In genomic region chr5:35138183-35138611, GRCm38 (mm10) we compare ENCODE assay signal across 8 mouse cellular contexts. TPM values are rescaled to one million over a fixed set of nuclear protein-coding genes. Genes with fewer than 3 reads are reported as not detected.
DNase-seq lines count a peak whose midpoint lies in the region; ATAC-seq and TF ChIP-seq lines count a peak whose summit lies in the region.

No protein-coding gene starts in this region.

- no peaks in the 10 kb centered on the region for H3K27me3 ChIP-seq in heart, embryonic 15.5 days
- H3K27me3 ChIP-seq in heart, adult 2 months (ENCODE audit: control insufficient read depth, insufficient read depth, low read length), result no peaks in the 10 kb centered on the region

- DNase-seq in heart, adult 2 months, result no peak
- DNase-seq in cerebellum, adult 11-12 months, result peak; percentile 97
- peak; percentile 77 for DNase-seq in layer of hippocampus, adult 9-10 months (ENCODE audit: low spot score)
- peak; percentile 32 to 68 for DNase-seq in lung, postnatal 4 days
- DNase-seq in urinary bladder, postnatal 14 days (ENCODE audit: low spot score), result no peak
- no peak for DNase-seq in gastrocnemius, adult 18-20 months (ENCODE audit: low spot score)

- H3K4me2 ChIP-seq in heart, embryonic 15.5 days, result peak overlapping the region; percentile 10; the same call in 1 of the 2 replicates

- ATAC-seq in heart, embryonic 15.5 days (replicated peaks; ENCODE audit: insufficient number of reproducible peaks, insufficient read depth, low FRiP score, low read depth), result peak; percentile 73; the same call in 1 of the 2 replicates
- ATAC-seq in megakaryocyte progenitor cell, adult 5-6 weeks (replicated peaks; ENCODE audit: poor library complexity), result no peak

- intact Hi-C loops in heart, adult 2 months (cut with DNase I), result no loop called here

- TF ChIP-seq CTCF in heart, adult 2 months (IDR thresholded peaks at IDR 0.05), result no peak

- no peak overlapping the region for H3K9ac ChIP-seq in heart, embryonic 15.5 days
- H3K9ac ChIP-seq in heart, adult 2 months (ENCODE audit: low read depth, low read length), result no peak overlapping the region

- 63% methylated on average over 11 of the region's 11 CpGs for WGBS in heart, embryonic 15.5 days
- WGBS in heart, adult 2 months, result 64% methylated on average over 11 of the region's 11 CpGs

- no peaks in the 10 kb centered on the region for H3K9me3 ChIP-seq in heart, embryonic 15.5 days (replicated peaks)

- H3K4me3 ChIP-seq in heart, embryonic 15.5 days, result no peak overlapping the region
- no peak overlapping the region for H3K4me3 ChIP-seq in heart, adult 2 months

- no peaks in the 10 kb centered on the region for H3K79me2 ChIP-seq in heart, adult 2 months (replicated peaks; ENCODE audit: control insufficient read depth, insufficient read depth, low read length)

- no peak for TF ChIP-seq EP300 in heart, adult 2 months (IDR thresholded peaks at IDR 0.05; ENCODE audit: insufficient read depth, low read depth, low read length)

- no peak for TF ChIP-seq POLR2A in heart, adult 2 months (IDR thresholded peaks at IDR 0.05; ENCODE audit: insufficient read depth, low read depth, low read length)

- peaks cover 23% of the 10 kb centered on the region for H3K4me1 ChIP-seq in heart, embryonic 15.5 days (replicated peaks)
- H3K4me1 ChIP-seq in heart, adult 2 months (ENCODE audit: control insufficient read depth, insufficient read depth, low read length), result no peaks in the 10 kb centered on the region

- H3K36me3 ChIP-seq in heart, embryonic 15.5 days, result no peaks in the 10 kb centered on the region
- H3K36me3 ChIP-seq in heart, adult 2 months (ENCODE audit: control insufficient read depth, insufficient read depth, low read length), result no peaks in the 10 kb centered on the region

- peak overlapping the region; percentile 80 for H3K27ac ChIP-seq in heart, embryonic 15.5 days
- H3K27ac ChIP-seq in heart, adult 2 months, result no peak overlapping the region

RNA-seq across cellular contexts. Expression of gene Lrpap1, which starts 32.6 kb away (rescaled TPM):
- 92.4 and 118 TPM in 2 replicates for polyA plus RNA-seq in heart, embryonic 15.5 days (2015; fragmentation: Nextera tagmentation; extraction: Ambion mirVana)
- total RNA-seq in heart, adult 2 months (2021), result 10 to 100 TPM; 49.0 to 59.0 TPM
- 33.1 and 39.4 TPM in 2 replicates for polyA plus RNA-seq in heart, adult 2 months (2012; rRNA removed)
- total RNA-seq in megakaryocyte progenitor cell, adult 5-6 weeks (2015), result 32.4 and 41.8 TPM in 2 replicates
- 66.7 and 69.5 TPM in 2 replicates for total RNA-seq in megakaryocyte progenitor cell, adult 5-6 weeks (2017)
- 10 to 100 TPM; 27.2 to 27.9 TPM for total RNA-seq in gastrocnemius, adult 18-20 months (2021)

Comparison
In these comparisons a context has a peak if more than half of its experiments do, and no peak if none do; other contexts are left out.
1. DNase-seq: peak in cerebellum, adult 11-12 months (single experiment), layer of hippocampus, adult 9-10 months (single experiment) and lung, postnatal 4 days (2 of 2); none in heart, adult 2 months (0 of 2), urinary bladder, postnatal 14 days (single experiment) and gastrocnemius, adult 18-20 months (single experiment).